Mouse (Mus musculus) frontal cortex, adult 2 months (tissue): ENCODE results near the gene E030018B13Rik. TPM values are rescaled to one million over a fixed set of nuclear protein-coding genes. Genes with fewer than 3 reads are reported as not detected.

ENCODE experiments used
- DNase-seq, 2 experiments: peaks; one replicate each; pipeline ENCODE4 v3.0.0; 2022; ENCODE audit warnings: low spot score in 1 of 2; ENCODE audit errors: extremely low spot score in 1 of 2
- polyA plus RNA-seq: library from polyadenylated mRNA; depleted of rRNA; stranded (reverse); fragments of >200 nt; gene quantifications from 2 replicates; pipeline ENCODE4 v1.2.3, GENCODE M21; 2012

Gene E030018B13Rik
- polyA plus RNA-seq, 1 experiment, result not detected

GRCm38 (mm10) chr7:63936188-63936985, 19.7 kb downstream of the E030018B13Rik start:
- peak; percentile 67 to 82 for DNase-seq

- DNase-seq, result no peak
Observed at GRCm38 (mm10) chr7:63936986-63937235, 20.3 kb downstream of the E030018B13Rik start.

DNA sequence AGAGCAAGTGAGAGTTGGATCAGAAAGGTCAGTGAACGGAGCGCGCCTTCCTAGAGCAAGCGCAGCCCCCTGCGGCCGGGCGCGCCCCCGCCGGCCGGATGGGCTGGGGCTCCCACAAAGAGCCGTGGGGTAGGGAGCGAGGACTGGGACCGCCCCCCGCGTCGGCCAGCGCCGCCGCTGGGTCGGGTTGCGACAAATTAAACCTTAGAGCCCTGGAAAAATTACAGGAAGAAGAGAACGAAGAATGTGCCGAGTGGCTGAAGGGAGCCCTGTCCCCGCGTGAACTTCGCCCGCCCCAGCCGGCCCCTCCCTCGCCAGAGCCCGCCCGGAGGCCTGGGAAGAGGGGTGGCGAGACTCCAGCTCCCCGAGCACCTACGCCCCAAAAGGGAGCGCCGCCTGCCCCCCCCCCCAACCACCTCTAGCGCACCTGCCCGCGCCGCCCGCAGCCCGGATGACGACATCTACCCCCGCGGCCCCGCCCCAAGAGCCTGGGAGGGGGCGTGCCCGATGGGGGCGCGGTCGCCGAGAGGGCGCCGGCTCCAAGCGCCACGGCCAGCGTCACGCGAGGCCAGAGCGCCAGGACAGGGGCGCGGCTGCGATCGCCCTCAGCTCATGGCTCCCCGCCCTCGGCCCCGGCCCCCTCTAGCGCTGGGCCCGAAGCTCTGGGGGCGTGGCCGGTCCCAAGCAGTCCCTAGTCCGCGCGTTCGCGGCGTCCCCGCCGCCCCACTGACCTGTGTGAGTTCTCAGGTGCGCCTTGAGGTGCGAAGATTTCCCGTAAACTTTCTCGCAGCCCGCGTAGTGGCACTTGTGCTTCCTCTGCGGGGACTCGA, 20.8 kb downstream of the E030018B13Rik start:
- DNase-seq, result no peak

DNA sequence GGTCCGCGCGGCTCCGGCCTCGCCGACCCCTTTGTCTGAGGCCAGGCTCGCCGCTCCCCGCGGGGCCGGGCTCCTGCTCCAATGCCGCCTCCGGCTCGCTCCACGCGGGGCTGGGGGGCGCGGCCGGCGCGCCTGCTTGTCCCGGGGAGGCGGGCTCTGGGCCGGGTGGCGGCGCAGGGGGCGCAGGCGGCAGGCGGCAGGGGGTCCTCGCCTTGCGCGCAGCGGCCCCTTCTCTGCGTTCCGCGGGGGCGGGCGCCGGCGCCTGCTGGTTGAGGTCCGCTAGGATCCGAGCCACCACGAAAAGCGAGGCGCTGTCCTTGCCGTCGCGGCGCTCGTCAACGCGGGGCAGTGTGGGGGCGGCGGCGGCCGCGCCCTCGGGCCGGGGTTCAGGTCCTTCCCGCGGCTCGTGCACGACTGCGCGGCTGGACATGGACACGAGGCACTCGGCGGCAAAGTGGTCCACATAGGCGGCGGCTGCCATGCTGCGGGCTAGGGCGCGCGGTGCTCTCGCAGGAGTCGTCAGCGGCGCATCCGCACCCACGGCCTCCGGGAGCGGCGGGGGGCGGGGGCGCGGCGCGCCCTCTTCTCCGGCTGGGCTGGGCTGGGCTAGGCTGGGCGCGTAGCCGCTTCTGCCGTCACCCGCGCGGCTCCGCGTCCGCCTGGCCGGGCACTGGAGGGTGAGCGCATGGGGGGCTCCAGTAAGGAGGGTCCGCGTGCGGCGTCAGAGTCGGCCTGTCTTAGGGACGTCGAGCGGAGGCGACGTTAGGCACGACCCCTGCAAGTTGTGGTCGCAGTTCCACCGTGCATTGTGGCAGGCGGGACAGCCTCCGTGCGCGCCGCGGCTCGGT, 21.6 kb downstream of the E030018B13Rik start:
- DNase-seq, result peak in 1 of 2 experiments; percentile 62

- DNase-seq, result peak; percentile 97 to 98
Observed at GRCm38 (mm10) chr7:63938914-63939396, 22.3 kb downstream of the E030018B13Rik start, which contains the start of gene Klf13. TSS of gene Klf13 (minus strand) at chr7:63938915.

GRCm38 (mm10) chr7:63939397-63939951, 22.8 kb downstream of the E030018B13Rik start:
- DNase-seq, result peak in 1 of 2 experiments; percentile 44

GRCm38 (mm10) chr7:63940321-63940720, 23.7 kb downstream of the E030018B13Rik start:
- DNase-seq, result no peak

- DNase-seq, result no peak
Observed at GRCm38 (mm10) chr7:63941050-63941449, 24.4 kb downstream of the E030018B13Rik start.

DNA sequence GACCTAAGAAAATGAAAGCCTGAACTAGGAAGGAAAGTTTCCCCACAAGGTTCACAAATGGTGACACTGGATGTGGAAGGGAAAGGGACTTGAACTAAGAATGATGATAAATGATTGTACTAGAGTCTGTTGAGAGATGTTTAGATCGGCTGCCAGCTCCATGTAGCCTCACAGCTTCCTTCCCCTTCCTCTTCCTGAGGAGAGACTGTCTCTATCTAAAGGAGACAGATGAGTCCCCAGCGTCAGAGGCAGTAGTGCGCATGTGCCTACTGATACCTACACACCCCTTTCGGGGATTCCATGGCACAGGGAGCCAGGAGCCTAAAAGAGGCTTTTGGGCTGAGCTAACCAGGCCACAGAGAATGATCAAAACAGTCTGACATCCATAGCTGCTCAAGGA, 24.8 kb downstream of the E030018B13Rik start:
- no peak for DNase-seq

DNA sequence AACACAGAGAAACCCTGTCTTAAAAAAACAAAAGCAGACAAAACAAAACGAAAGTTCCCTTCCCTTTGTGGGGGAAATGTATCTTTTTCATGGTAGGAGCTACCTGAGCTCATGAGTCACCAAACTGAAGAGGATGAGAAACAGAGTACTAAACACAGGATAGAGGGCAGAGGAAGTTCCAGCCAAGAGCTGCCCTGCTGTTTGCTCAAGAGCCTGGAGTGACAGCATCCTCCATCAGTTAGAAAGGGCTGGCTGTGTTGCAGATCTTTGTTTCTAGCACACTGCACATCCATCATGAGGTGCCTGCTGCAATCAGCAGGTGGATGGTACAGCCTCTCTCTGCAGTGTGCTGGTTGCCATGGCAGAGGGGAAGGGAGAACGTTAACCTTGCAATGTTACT, 27.3 kb downstream of the E030018B13Rik start:
- DNase-seq, result no peak

GRCm38 (mm10) chr7:63947514-63948487, 31.1 kb downstream of the E030018B13Rik start:
- DNase-seq, result no peak

DNA sequence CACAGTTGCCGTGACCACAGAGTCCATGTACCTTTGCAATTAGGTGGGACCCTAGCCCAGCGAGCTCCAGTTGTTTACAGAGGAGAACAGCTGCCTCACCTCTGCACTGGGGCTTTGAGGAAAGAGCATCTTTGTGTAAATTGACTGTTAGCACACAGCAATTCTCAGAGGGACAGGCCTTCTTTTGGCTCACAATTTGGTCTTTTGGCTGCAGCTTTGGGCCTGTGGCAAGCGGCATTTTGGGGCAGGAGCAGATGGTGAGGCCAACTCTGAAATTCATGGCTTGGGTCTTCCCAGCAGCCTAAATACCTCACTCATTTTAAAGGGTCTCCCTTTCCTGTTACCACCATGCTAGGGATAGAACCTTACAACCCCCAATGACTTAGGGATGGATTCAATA, 32.5 kb downstream of the E030018B13Rik start:
- no peak for DNase-seq

GRCm38 (mm10) chr7:63950931-63951607, 34.4 kb downstream of the E030018B13Rik start:
- peak; percentile 44 to 68 for DNase-seq

DNA sequence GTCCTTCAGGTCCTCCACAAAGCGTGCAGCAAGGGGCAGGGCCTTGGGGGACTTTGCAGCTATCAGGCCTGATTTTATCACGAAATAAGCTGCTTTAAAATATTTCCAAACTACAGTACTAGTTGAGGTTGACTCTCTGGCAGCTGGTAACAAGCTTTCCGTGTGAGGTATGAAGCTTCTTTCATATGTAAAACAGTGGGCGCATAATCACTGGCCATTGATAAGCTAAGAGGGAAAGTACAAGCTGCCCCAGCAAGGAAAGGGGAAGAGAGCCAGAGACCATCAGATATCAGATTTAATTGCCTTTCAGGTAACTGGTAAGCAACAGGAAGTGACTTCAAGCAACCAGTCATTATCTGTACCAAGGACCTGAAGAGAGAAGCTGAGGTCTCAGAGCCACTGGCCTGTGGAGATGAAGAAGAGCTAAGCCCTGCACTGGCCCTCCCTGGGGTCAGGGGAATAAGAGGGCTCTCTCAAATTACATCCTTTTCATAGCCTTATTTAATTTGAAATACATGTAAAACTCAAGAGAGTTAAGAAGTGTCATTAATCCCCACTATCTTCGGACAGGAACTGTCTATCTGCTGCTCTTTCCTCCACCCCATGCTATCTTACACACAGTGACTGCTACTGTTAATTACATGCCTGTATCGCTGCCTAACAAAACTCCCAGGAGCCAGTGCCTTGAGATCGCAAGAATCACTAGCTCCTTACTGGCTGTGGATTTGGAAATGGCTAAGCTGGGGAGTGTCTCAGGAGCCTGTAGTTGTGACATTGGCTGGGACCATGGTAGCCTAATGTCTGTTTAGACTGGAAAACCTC, 35.6 kb downstream of the E030018B13Rik start:
- no peak for DNase-seq

- no peak for DNase-seq
Observed at GRCm38 (mm10) chr7:63955440-63955839, 38.8 kb downstream of the E030018B13Rik start.

DNA sequence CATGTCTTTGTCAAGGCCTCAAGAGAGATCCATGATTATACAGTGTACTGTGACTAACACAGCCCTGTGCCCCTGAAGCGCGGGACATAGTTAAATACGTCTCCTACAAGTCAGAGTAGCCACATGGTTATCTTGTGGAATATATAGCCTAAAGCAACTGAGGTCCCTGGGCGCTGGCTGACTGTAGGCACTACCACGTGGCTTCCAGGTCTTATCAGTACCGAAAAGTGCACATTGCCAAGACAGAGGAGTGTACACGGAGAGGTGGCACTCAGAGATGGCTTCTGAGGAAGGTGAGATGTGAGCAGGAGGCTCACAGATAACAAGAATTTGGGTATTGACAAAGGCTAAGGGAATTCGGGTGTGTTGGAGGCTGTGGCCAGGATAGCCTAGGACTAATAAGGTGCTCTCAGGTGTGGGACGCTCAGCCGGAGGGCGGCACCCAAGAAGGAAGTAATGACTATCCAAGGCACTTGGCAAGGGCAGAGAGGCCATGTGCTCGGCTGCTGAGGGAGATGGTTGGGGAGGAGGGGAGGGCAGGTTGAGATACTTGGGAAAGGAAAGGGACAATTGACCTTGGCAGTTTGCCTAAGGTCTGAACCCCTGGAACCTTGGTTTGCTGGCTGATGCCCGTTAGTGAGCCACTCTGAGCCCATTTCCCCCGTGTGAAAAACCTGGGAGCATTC, 39.6 kb downstream of the E030018B13Rik start:
- no peak for DNase-seq

- peak; percentile 63 to 67 for DNase-seq
Observed at GRCm38 (mm10) chr7:63956981-63957713, 40.5 kb downstream of the E030018B13Rik start.
